Mouse (Mus musculus): ENCODE measurements around the gene Cfap126. TPM values are rescaled to one million over a fixed set of nuclear protein-coding genes. Genes with fewer than 3 reads are reported as not detected.

Cfap126 gene
- total RNA-seq, 2 experiments from 2014 or later, result 1.2 TPM; not detected in 1

Small RNA genes lying within 50 kb of the gene (microRNA-seq; reads per million reads assigned to microRNA genes)
- not detected for gene Gm27552
- not detected for gene Gm27844
- not detected for gene Mir6546

Other genes with a start within 250 kb of the Cfap126 start
- 10 to 100 TPM; 16.4 to 17.4 TPM for gene Atf6, start 246.1 kb upstream of the Cfap126 start, total RNA-seq (2021)
- under 1 TPM; 0.59 to 0.67 TPM for gene Gm26620, start 228.9 kb upstream of the Cfap126 start, total RNA-seq (2021)
- 10 to 100 TPM; 13.4 to 13.8 TPM for gene Dusp12, start 228.4 kb upstream of the Cfap126 start, total RNA-seq (2021)
- not detected for gene Fcrlb, start 201.0 kb upstream of the Cfap126 start, total RNA-seq (2021)
- under 1 TPM; 0.26 to 0.61 TPM for gene Fcrla, start 186.3 kb upstream of the Cfap126 start, total RNA-seq (2021)
- 10 to 100 TPM in 1 of 2 experiments, 1 to 10 TPM in 1; 8.9 to 11.9 TPM for gene Fcgr2b, start 137.4 kb upstream of the Cfap126 start, total RNA-seq (2021)
- gene Fcgr4, start 95.0 kb upstream of the Cfap126 start, total RNA-seq (2021), result under 1 TPM; 0.37 to 0.62 TPM
- gene Fcgr3, start 49.0 kb upstream of the Cfap126 start, total RNA-seq (2021), result 10 to 100 TPM; 15.7 to 16.8 TPM
- 100 to 1,000 TPM; 458 to 496 TPM for gene Sdhc, start 36.7 kb downstream of the Cfap126 start, total RNA-seq (2021)
- 100 to 1,000 TPM; 476 to 539 TPM for gene Mpz, start 36.8 kb downstream of the Cfap126 start, total RNA-seq (2021)
- gene Pcp4l1, start 82.3 kb downstream of the Cfap126 start, total RNA-seq (2021), result 10 to 100 TPM in 1 of 2 experiments, 1 to 10 TPM in 1; 7.5 to 11.7 TPM
- gene Nr1i3, start 100.1 kb downstream of the Cfap126 start, total RNA-seq (2021), result under 1 TPM in 1 of 2 experiments, not detected in 1; 0.29 TPM
- gene Tomm40l, start 108.6 kb downstream of the Cfap126 start, total RNA-seq (2021), result 10 to 100 TPM; 33.4 to 39.7 TPM
- gene Apoa2, start 111.1 kb downstream of the Cfap126 start, total RNA-seq (2021), result 10 to 100 TPM in 1 of 2 experiments, 1 to 10 TPM in 1; 2.1 to 13.8 TPM
- gene Fcer1g, start 120.4 kb downstream of the Cfap126 start, total RNA-seq (2021), result 10 to 100 TPM; 18.7 to 28.7 TPM
- 10 to 100 TPM; 12.1 to 12.5 TPM for gene Adamts4, start 136.5 kb downstream of the Cfap126 start, total RNA-seq (2021)
- gene Ndufs2, start 137.5 kb downstream of the Cfap126 start, total RNA-seq (2021), result 100 to 1,000 TPM; 471 to 503 TPM
- 10 to 100 TPM; 18.5 to 19.5 TPM for gene B4galt3, start 156.4 kb downstream of the Cfap126 start, total RNA-seq (2021)
- gene Ppox, start 167.3 kb downstream of the Cfap126 start, total RNA-seq (2021), result 10 to 100 TPM; 22.6 to 25.8 TPM
- 10 to 100 TPM; 22.2 to 22.3 TPM for gene Usp21, start 174.1 kb downstream of the Cfap126 start, total RNA-seq (2021)
- gene Ufc1, start 181.1 kb downstream of the Cfap126 start, total RNA-seq (2021), result 10 to 100 TPM; 88.1 to 89.8 TPM
- gene Dedd, start 215.2 kb downstream of the Cfap126 start, total RNA-seq (2021), result 10 to 100 TPM; 33.5 to 33.6 TPM
- 10 to 100 TPM; 22.4 to 24.9 TPM for gene Nit1, start 231.7 kb downstream of the Cfap126 start, total RNA-seq (2021)
- 100 to 1,000 TPM in 1 of 2 experiments, 10 to 100 TPM in 1; 97.9 to 112 TPM for gene Pfdn2, start 231.8 kb downstream of the Cfap126 start, total RNA-seq (2021)
- gene Klhdc9, start 246.9 kb downstream of the Cfap126 start, total RNA-seq (2021), result under 1 TPM; 0.74 to 0.83 TPM

Measured in gastrocnemius, postnatal 4 days (tissue).